Mouse (Mus musculus) forebrain, embryonic 13.5 days (tissue): Measurements from ENCODE around the gene Flvcr2. TPM values are rescaled to one million over a fixed set of nuclear protein-coding genes. Genes with fewer than 3 reads are reported as not detected.
"Not testable (repeated sequence)": the region's sequence is repeated elsewhere in the genome, so short reads cannot be mapped to it uniquely, and the experiment has no call there.

Source experiments
- ATAC-seq: fragments of 200-750 bp; cut with Nextera tagmentation; 2 replicates; pipeline ENCODE4 v1.8.0; 2017
- H3K27ac ChIP-seq: fragments of 300-500 bp; sonication (generic); 2 replicates; pipeline ENCODE4 v1.5.1; 2015; ENCODE audit warnings: inconsistent platforms, mild to moderate bottlenecking, moderate library complexity
- H3K27me3 ChIP-seq: fragments of 300-500 bp; sonication (generic); 2 replicates; pipeline ENCODE4 v1.6.1; 2015; ENCODE audit warnings: mild to moderate bottlenecking, inconsistent platforms
- H3K36me3 ChIP-seq: fragments of 300-500 bp; sonication (generic); 2 replicates; pipeline ENCODE4 v1.6.1; 2015; ENCODE audit warnings: mild to moderate bottlenecking, inconsistent platforms; ENCODE audit not compliant: poor library complexity, severe bottlenecking
- H3K4me1 ChIP-seq: fragments of 300-500 bp; sonication (generic); 2 replicates; pipeline ENCODE4 v1.6.1; 2015; ENCODE audit warnings: inconsistent platforms
- H3K4me2 ChIP-seq: fragments of 300-500 bp; sonication (generic); 2 replicates; pipeline ENCODE4 v1.6.1; 2015; ENCODE audit warnings: inconsistent platforms, mild to moderate bottlenecking, moderate library complexity
- H3K4me3 ChIP-seq: fragments of 300-500 bp; sonication (generic); 2 replicates; pipeline ENCODE4 v1.5.1; 2015; ENCODE audit warnings: mild to moderate bottlenecking, inconsistent platforms
- H3K9ac ChIP-seq: fragments of 300-500 bp; sonication (generic); 2 replicates; pipeline ENCODE4 v1.6.1; 2015; ENCODE audit warnings: mild to moderate bottlenecking, inconsistent platforms
- H3K9me3 ChIP-seq: fragments of 300-500 bp; sonication (generic); replicated peaks from 2 replicates; pipeline ENCODE4 v1.6.1; 2016; ENCODE audit warnings: inconsistent platforms
- WGBS: fragments of 180-500 bp; shearing (Covaris S2); methylation state at CpG from one replicate; pipeline ENCODE4 v1.1.7; 2015; 5-methylcytosine and 5-hydroxymethylcytosine counted together
- polyA plus RNA-seq: library from polyadenylated mRNA; unstranded; fragments of >200 nt; fragmentation: Nextera tagmentation; extraction: Ambion mirVana; gene quantifications from 2 replicates; pipeline ENCODE4 v1.2.1, GENCODE M21; 2015

The Flvcr2 gene
- polyA plus RNA-seq, result 2.2 and 2.6 TPM in 2 replicates

DNA sequence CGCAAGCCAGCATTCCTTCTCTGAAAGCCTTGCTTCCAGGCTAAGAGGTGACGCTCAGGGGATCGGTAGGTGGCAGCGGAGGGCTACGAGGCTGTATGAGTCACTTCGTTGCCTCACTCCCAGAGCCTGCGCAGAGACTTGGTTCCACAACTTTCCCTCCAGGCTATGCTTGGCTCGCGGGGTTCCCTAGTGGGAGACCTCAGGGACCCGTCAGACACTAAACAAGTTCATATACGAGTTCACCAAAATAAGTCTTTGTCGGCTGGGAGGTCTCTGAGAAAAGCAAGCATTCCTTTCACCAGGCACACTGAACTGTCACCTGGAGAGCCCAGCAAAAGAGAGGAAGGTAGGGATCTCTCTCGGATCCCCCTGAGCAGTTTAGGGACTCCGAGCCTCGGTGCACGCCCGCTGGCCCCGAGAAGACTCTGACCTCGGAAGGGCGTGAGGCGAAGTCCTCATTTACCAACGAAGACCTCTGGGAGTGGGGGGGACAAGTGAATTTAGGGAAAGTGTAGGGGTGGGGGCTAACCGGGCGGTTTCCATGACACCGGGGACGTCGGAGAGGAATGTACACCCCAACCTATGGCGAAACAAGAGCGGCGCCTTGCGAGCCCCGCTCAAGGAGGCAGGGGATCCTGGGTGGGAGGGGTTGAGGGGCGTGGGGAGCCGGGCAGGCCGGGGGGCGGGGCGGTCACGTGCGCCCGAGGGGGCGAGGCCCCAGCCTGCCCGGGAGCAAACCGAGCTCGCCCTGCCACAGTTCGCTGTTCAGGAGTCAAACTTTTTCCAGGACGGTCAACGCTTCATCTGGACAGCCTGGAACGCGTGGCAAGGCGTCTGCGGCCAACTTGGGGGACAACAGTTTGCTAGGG, at the start of gene Flvcr2:
Gene Flvcr2, plus strand, starts transcription at position 713 of the 869 bp plus-strand sequence.
- under 1% methylated on average over 39 of the region's 51 CpGs for WGBS
- Histone ChIP-seq H3K9me3 (no peaks in the 10 kb centered on the region), H3K4me1 (peaks cover 16% of the 10 kb centered on the region), H3K36me3 (no peaks in the 10 kb centered on the region), H3K27me3 (peaks cover 23% of the 10 kb centered on the region), H3K27ac (no peak within 1 kb of the TSS), H3K9ac (peak within 1 kb of the TSS; percentile 54), H3K4me3 (peak within 1 kb of the TSS; percentile 45), H3K4me2 (peak within 1 kb of the TSS; percentile 86)
- ATAC-seq, result peak; percentile 77

DNA sequence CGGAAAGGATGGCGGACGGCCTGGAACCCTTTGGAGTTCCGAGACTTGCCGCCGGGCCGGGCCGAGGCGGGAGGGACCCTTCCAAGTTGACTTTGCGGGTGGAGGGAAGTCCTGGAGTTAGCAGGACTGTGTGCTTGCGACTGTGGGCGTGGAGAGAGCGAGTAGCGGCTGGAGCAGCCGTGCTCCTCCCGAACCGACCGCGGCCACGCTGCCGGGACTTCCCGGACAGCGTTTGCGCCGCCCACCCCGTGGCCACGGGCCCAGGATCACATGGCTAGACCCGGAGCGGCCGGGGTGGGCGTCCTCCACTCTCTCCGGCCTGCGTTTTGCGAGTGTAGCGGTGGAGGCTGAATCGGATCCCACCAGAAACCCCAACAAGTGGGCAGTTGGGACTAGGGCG, 48.2 kb upstream of the Flvcr2 start:
- not testable (repeated sequence) for H3K4me3 ChIP-seq, H3K27me3 ChIP-seq, H3K36me3 ChIP-seq, H3K4me1 ChIP-seq, H3K9ac ChIP-seq, H3K27ac ChIP-seq, H3K9me3 ChIP-seq
- H3K4me2 ChIP-seq, result peak overlapping the region; percentile 43
- 32% methylated on average over 15 of the region's 37 CpGs for WGBS
- peak; percentile 65 for ATAC-seq

GRCm38 (mm10) chr12:85700191-85700841, 46.0 kb upstream of the Flvcr2 start:
- Histone ChIP-seq H3K4me3 (no peak overlapping the region), H3K9ac (no peak overlapping the region), H3K9me3 (no peaks in the 10 kb centered on the region), H3K36me3 (no peaks in the 10 kb centered on the region), H3K4me1 (peaks cover 4% of the 10 kb centered on the region), H3K27ac (no peak overlapping the region), H3K4me2 (no peak overlapping the region), H3K27me3 (peaks cover 10% of the 10 kb centered on the region)
- ATAC-seq, result no peak
- 54% methylated on average over 6 of the region's 6 CpGs for WGBS

DNA sequence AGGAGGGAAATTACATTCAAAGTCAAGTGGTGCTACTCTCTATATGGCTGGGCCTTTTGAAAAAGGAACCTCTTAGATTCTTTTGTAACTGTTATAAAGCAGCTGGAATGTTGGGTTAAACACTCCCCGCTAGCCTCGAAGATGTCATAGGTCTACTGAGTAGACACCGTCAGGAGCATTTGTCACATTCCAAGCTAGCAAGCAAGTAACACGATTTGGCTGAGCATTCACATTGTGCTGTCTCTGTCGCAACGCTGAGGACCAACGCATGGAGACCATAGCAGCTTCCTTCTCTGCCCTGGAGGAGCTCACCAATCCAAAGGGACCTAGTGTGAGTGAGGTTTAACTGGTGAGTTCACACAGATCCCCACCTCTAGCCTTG, 45.5 kb upstream of the Flvcr2 start:
- no peak overlapping the region for H3K4me3 ChIP-seq
- no peak for ATAC-seq
- no peak overlapping the region for H3K4me2 ChIP-seq
- no peak overlapping the region for H3K27ac ChIP-seq
- H3K9me3 ChIP-seq, result no peaks in the 10 kb centered on the region
- H3K9ac ChIP-seq, result no peak overlapping the region
- peaks cover 14% of the 10 kb centered on the region for H3K27me3 ChIP-seq
- WGBS, result 85% methylated on average over 7 of the region's 7 CpGs
- peaks cover 9% of the 10 kb centered on the region for H3K4me1 ChIP-seq
- H3K36me3 ChIP-seq, result no peaks in the 10 kb centered on the region

DNA sequence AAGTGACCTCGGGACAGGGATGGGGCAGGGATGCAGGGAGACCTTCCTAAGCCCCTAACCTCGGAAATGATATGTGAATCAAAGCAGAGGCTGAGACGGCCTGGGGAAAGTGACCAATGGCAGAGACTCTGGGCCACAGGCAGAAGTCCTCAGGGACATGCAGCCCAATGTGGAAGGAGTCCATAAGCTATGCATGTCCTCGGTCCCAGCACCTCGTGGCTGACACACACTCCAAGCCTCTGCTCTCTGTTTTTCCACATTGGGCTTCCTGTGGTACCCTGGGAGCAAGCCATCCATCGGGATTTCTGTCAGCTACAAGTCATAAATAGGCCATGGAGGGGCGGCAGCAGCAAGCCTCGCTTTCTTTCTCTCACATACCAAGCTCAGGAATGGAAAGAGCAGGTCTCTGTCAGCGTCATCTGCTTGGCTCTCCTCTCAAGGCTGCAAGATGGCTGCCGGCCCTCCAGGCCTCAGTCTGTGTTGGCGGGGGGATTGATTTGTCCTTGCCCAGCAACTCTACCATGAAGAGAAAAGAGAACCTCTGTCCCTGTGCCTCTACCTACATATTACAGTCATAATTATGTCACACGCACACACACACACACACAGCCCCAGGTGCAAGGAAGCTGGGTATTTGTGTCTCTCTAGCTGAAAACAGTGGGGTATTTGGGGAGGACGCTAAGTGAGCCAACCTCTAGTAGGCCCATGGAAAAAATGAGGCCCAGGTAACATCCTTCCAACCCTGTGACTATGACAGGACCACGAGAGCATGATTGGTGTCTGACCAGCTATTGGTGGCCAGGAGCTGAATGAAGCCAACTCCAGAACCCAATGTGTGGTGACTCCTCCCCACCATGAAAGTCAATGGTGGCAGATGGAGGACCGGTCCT, 43.9 kb upstream of the Flvcr2 start:
- no peak overlapping the region for H3K4me3 ChIP-seq
- ATAC-seq, result no peak
- WGBS, result 84% methylated on average over 15 of the region's 15 CpGs
- peaks cover 11% of the 10 kb centered on the region for H3K4me1 ChIP-seq
- H3K9ac ChIP-seq, result no peak overlapping the region
- H3K9me3 ChIP-seq, result no peaks in the 10 kb centered on the region
- no peak overlapping the region for H3K4me2 ChIP-seq
- H3K27ac ChIP-seq, result no peak overlapping the region
- no peaks in the 10 kb centered on the region for H3K36me3 ChIP-seq
- peaks cover 28% of the 10 kb centered on the region for H3K27me3 ChIP-seq

DNA sequence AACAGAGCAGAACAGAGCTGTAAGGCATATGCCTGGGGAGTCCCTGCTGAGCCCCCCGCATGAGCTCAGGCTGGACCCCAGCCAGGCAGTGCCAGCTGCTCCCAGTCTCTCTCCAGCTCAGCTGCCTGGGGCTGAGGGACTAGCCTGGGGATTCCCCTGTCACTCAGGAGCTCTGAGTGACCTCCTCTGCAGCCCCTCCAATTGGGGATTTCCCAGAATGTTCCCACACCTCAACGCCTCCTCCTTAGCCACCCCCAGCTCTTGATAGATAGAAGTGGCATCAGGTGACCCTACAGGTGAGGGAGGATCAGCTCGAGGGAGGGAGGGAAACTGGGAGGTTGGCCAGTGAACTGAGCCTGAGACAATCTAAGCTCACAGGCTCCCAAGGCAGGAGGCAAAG, 42.8 kb upstream of the Flvcr2 start:
- H3K4me3 ChIP-seq, result no peak overlapping the region
- no peak overlapping the region for H3K9ac ChIP-seq
- peaks cover 11% of the 10 kb centered on the region for H3K4me1 ChIP-seq
- 73% methylated on average over 3 of the region's 3 CpGs for WGBS
- H3K27ac ChIP-seq, result no peak overlapping the region
- no peak for ATAC-seq
- H3K27me3 ChIP-seq, result peaks cover 30% of the 10 kb centered on the region
- no peaks in the 10 kb centered on the region for H3K36me3 ChIP-seq
- H3K4me2 ChIP-seq, result no peak overlapping the region
- no peaks in the 10 kb centered on the region for H3K9me3 ChIP-seq

- Histone ChIP-seq H3K4me3 (no peak overlapping the region), H3K27ac (no peak overlapping the region), H3K9ac (no peak overlapping the region), H3K9me3 (no peaks in the 10 kb centered on the region), H3K4me1 (peaks cover 11% of the 10 kb centered on the region), H3K27me3 (peaks cover 31% of the 10 kb centered on the region), H3K36me3 (no peaks in the 10 kb centered on the region), H3K4me2 (no peak overlapping the region)
- no peak for ATAC-seq
- WGBS, result 67% methylated on average over 7 of the region's 7 CpGs
These were observed 41.8 kb upstream of the Flvcr2 start for GRCm38 (mm10) chr12:85704566-85704965.

DNA sequence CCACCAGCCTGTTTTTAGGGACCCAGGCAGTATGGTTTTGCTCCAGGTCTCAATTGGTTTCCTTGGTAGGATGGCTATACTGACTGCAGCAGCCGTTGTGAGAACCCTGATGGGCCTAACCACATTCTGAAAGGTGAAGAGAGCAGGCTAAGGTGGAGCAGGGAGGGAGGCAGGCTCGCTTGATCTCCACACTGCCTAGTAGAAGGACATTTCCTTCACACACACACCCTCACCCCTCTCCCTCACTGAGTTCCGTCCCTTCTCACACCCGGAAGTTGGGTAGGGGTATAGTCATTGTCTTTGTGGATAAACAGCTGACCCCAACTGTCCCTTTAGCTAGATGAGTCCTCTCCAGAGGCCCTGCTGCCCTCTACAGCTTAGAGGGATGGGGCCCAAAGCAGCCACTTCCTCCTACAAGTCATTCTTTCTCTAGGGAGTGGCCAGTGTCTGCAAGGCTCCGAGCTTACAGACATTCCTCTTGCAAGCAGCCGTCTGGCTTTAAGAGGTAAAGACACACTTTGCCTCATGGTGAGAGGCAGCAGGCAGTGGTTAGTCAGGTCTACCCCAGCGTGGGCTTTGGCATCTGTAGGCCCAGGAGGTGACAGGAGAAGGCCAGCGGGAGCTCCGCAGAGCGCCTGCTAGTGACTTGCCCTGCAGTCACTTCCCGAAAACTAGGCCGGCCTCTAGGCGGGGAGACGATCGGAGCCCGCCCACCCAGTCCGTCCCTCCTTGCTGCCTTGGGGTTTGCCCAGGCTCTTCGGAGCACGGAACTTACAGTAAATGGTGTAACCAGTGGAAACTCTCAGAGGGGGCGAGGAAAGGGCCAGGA, 41.1 kb upstream of the Flvcr2 start:
- H3K36me3 ChIP-seq, result no peaks in the 10 kb centered on the region
- H3K27ac ChIP-seq, result no peak overlapping the region
- H3K4me3 ChIP-seq, result peak overlapping the region; percentile 26
- H3K27me3 ChIP-seq, result peaks cover 31% of the 10 kb centered on the region
- H3K9ac ChIP-seq, result 0 out of 2 replicates have a peak overlapping the region, but pooled peaks have one; percentile 38
- peaks cover 11% of the 10 kb centered on the region for H3K4me1 ChIP-seq
- H3K4me2 ChIP-seq, result peak overlapping the region; percentile 60
- no peaks in the 10 kb centered on the region for H3K9me3 ChIP-seq
- ATAC-seq, result 0 out of 2 replicates have a peak, but pooled peaks have one; percentile 19
- WGBS, result 14% methylated on average over 20 of the region's 20 CpGs

GRCm38 (mm10) chr12:85705831-85706530, 40.4 kb upstream of the Flvcr2 start:
- no peaks in the 10 kb centered on the region for H3K36me3 ChIP-seq
- peaks cover 31% of the 10 kb centered on the region for H3K27me3 ChIP-seq
- no peaks in the 10 kb centered on the region for H3K9me3 ChIP-seq
- peak overlapping the region; percentile 60 for H3K4me2 ChIP-seq
- H3K9ac ChIP-seq, result 0 out of 2 replicates have a peak overlapping the region, but pooled peaks have one; percentile 38
- no peak overlapping the region for H3K27ac ChIP-seq
- no peak for ATAC-seq
- H3K4me1 ChIP-seq, result peaks cover 11% of the 10 kb centered on the region
- 20% methylated on average over 17 of the region's 17 CpGs for WGBS
- H3K4me3 ChIP-seq, result peak overlapping the region; percentile 26

DNA sequence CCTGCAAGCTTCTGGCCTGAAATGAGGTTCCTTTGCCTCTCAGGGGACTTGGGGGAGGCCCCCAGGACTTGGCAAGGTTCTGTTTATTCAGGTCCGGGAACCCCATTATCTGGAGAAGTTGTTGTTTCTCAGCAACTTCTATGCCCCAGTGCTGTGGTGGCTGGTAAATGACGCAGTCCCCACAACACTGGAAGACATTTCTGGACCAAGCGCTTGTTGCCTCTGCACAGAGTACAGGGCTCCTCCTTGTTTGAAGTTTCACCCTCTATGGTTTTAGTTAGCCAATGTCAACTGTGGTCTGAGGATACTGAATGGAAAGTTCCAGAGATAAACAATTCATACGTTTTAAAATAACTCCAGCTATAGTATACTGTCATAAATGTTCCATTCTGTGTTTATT, 39.4 kb upstream of the Flvcr2 start:
- Histone ChIP-seq H3K4me3 (no peak overlapping the region), H3K27me3 (peaks cover 31% of the 10 kb centered on the region), H3K27ac (no peak overlapping the region), H3K4me1 (peaks cover 11% of the 10 kb centered on the region), H3K36me3 (no peaks in the 10 kb centered on the region), H3K9ac (no peak overlapping the region), H3K9me3 (no peaks in the 10 kb centered on the region), H3K4me2 (no peak overlapping the region)
- ATAC-seq, result no peak
- 83% methylated on average over 4 of the region's 4 CpGs for WGBS

- WGBS, result 96% methylated on average over 11 of the region's 11 CpGs
- Histone ChIP-seq H3K4me1 (peaks cover 11% of the 10 kb centered on the region), H3K9ac (no peak overlapping the region), H3K9me3 (no peaks in the 10 kb centered on the region), H3K27me3 (peaks cover 31% of the 10 kb centered on the region), H3K36me3 (no peaks in the 10 kb centered on the region), H3K27ac (no peak overlapping the region), H3K4me2 (no peak overlapping the region), H3K4me3 (no peak overlapping the region)
- ATAC-seq, result no peak
These were observed 38.9 kb upstream of the Flvcr2 start for GRCm38 (mm10) chr12:85707391-85707790.
